Mouse (Mus musculus): ENCODE results near the gene Nop10. TPM values are rescaled to one million over a fixed set of nuclear protein-coding genes. Genes with fewer than 3 reads are reported as not detected.

Gene Nop10
- polyA plus RNA-seq, 1 experiment from 2014 or later, result 180 TPM

DNA sequence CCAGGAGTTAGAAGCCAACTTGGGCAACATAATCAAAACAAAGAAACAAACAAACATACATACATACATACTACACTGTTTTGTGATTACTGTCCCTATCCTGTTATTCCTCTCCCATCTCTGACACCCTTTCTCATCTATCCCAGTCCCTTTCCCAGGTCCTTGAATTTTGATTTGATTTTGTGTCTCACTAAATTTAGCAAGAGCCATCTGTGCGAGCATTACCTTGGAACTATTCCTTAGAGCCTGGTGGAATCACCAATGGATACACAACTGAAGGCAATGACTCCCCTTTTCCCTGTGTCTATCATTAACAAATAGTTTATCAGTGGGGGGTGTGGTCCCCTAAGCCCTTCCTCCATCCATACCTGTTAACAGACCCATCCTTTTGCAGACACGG is 31.1 kb downstream of the Nop10 start:
- Histone ChIP-seq H3K4me2 (no peak overlapping the region), H3K9ac (no peak overlapping the region), H3K27me3 (no peaks in the 10 kb centered on the region), H3K27ac (replicated peaks) (no peak overlapping the region), H3K4me1 (replicated peaks) (no peaks in the 10 kb centered on the region), H3K9me3 (no peaks in the 10 kb centered on the region), H3K36me3 (no peaks in the 10 kb centered on the region), H3K4me3 (no peak overlapping the region)
- ATAC-seq (ENCODE audit: low FRiP score, low read depth), result no peak
- 93% methylated on average over 2 of the region's 2 CpGs for WGBS

DNA sequence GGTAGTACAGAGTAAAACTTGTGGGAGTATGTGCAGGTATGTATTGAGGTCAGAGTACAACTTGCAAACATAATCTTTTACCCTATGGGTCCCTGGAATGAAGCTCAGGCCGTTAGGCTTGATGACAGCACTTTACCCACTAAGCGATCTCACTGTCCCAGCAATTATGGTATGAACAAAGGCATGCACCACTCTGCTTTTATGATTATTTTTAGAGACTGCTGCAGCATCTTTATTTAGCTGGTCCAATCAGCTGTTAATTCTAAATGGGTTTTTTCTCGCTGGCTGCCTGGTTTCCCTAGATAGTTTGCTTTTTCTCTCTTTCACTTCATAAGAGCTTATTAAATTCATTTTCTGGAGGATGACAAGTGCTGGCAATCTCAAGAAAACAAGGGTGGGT is 34.5 kb downstream of the Nop10 start:
- H3K9ac ChIP-seq, result no peak overlapping the region
- H3K36me3 ChIP-seq, result no peaks in the 10 kb centered on the region
- H3K9me3 ChIP-seq, result no peaks in the 10 kb centered on the region
- 68% methylated on average over 3 of the region's 3 CpGs for WGBS
- H3K4me1 ChIP-seq (replicated peaks), result no peaks in the 10 kb centered on the region
- H3K27me3 ChIP-seq, result no peaks in the 10 kb centered on the region
- no peak for ATAC-seq (ENCODE audit: low FRiP score, low read depth)
- H3K27ac ChIP-seq (replicated peaks), result peak overlapping the region; percentile 20; the same call in 1 of the 2 replicates
- H3K4me3 ChIP-seq, result no peak overlapping the region
- H3K4me2 ChIP-seq, result no peak overlapping the region

DNA sequence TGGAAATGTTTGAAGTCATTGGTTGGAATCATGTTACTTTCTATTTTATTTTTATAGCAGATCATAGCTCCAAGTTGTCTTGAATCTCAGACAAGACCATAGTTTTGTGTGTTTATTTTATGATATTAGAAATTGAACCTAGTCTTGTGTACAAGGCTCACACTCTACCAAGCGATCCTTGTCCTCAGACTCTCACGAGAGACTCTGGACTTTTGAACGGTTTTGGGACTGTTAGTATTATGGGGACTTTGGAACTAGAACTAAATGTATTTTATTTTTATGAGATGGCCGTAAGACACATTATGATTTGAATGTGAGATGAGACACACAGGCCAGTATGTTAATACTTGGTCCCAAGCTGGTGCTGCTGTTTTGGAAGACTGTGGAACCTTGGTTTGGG is 36.5 kb downstream of the Nop10 start:
- H3K9me3 ChIP-seq, result no peaks in the 10 kb centered on the region
- H3K36me3 ChIP-seq, result no peaks in the 10 kb centered on the region
- no peak for ATAC-seq (ENCODE audit: low FRiP score, low read depth)
- H3K4me2 ChIP-seq, result no peak overlapping the region
- H3K27ac ChIP-seq (replicated peaks), result no peak overlapping the region
- H3K9ac ChIP-seq, result no peak overlapping the region
- H3K27me3 ChIP-seq, result no peaks in the 10 kb centered on the region
- no peak overlapping the region for H3K4me3 ChIP-seq
- no peaks in the 10 kb centered on the region for H3K4me1 ChIP-seq (replicated peaks)
- 96% methylated on average over 4 of the region's 4 CpGs for WGBS

GRCm38 (mm10) chr2:112308671-112309070 is 46.9 kb downstream of the Nop10 start:
- ATAC-seq (ENCODE audit: low FRiP score, low read depth), result no peak
- Histone ChIP-seq H3K4me1 (replicated peaks) (no peaks in the 10 kb centered on the region), H3K9me3 (no peaks in the 10 kb centered on the region), H3K27ac (replicated peaks) (no peak overlapping the region), H3K4me3 (no peak overlapping the region), H3K9ac (no peak overlapping the region), H3K4me2 (no peak overlapping the region), H3K36me3 (no peaks in the 10 kb centered on the region), H3K27me3 (no peaks in the 10 kb centered on the region)
- WGBS, result 91% methylated on average over 3 of the region's 3 CpGs

- H3K9me3 ChIP-seq, result no peaks in the 10 kb centered on the region
- H3K9ac ChIP-seq, result no peak overlapping the region
- H3K27me3 ChIP-seq, result no peaks in the 10 kb centered on the region
- 68% methylated on average over 10 of the region's 10 CpGs for WGBS
- no peaks in the 10 kb centered on the region for H3K4me1 ChIP-seq (replicated peaks)
- ATAC-seq (ENCODE audit: low FRiP score, low read depth), result no peak
- no peak overlapping the region for H3K4me2 ChIP-seq
- no peak overlapping the region for H3K4me3 ChIP-seq
- H3K27ac ChIP-seq (replicated peaks), result no peak overlapping the region
- no peaks in the 10 kb centered on the region for H3K36me3 ChIP-seq
Observed at GRCm38 (mm10) chr2:112309161-112309600, 47.5 kb downstream of the Nop10 start.

Other genes with a start within 250 kb of the Nop10 start
- not detected in 2 replicates for gene Olfr1310, start 249.2 kb upstream of the Nop10 start, polyA plus RNA-seq (2015; fragmentation: Nextera tagmentation; extraction: Ambion mirVana)
- not detected in 2 replicates for gene Olfr1311, start 237.5 kb upstream of the Nop10 start, polyA plus RNA-seq (2015; fragmentation: Nextera tagmentation; extraction: Ambion mirVana)
- gene Olfr1312, start 211.7 kb upstream of the Nop10 start, polyA plus RNA-seq (2015; fragmentation: Nextera tagmentation; extraction: Ambion mirVana), result not detected in 2 replicates
- gene Olfr1313, start 184.1 kb upstream of the Nop10 start, polyA plus RNA-seq (2015; fragmentation: Nextera tagmentation; extraction: Ambion mirVana), result not detected in 2 replicates
- 0.05 TPM in 1 of 2 replicates, not detected in the other for gene Olfr1314, start 165.1 kb upstream of the Nop10 start, polyA plus RNA-seq (2015; fragmentation: Nextera tagmentation; extraction: Ambion mirVana)
- gene Olfr1315-ps1, start 146.5 kb upstream of the Nop10 start, polyA plus RNA-seq (2015; fragmentation: Nextera tagmentation; extraction: Ambion mirVana), result not detected in 2 replicates
- not detected in 2 replicates for gene Olfr1316, start 126.9 kb upstream of the Nop10 start, polyA plus RNA-seq (2015; fragmentation: Nextera tagmentation; extraction: Ambion mirVana)
- not detected in 2 replicates for gene Olfr1317, start 121.6 kb upstream of the Nop10 start, polyA plus RNA-seq (2015; fragmentation: Nextera tagmentation; extraction: Ambion mirVana)
- 0.07 and 0.16 TPM in 2 replicates for gene Olfr1318, start 107.7 kb upstream of the Nop10 start, polyA plus RNA-seq (2015; fragmentation: Nextera tagmentation; extraction: Ambion mirVana)
- gene Lpcat4, start 22.5 kb upstream of the Nop10 start, polyA plus RNA-seq (2015; fragmentation: Nextera tagmentation; extraction: Ambion mirVana), result 24.4 and 27.4 TPM in 2 replicates
- 0.04 and 0.05 TPM in 2 replicates for gene Nutm1, start 2.6 kb upstream of the Nop10 start, polyA plus RNA-seq (2015; fragmentation: Nextera tagmentation; extraction: Ambion mirVana)
- 16.4 and 16.9 TPM in 2 replicates for gene Slc12a6, start 3.9 kb downstream of the Nop10 start, polyA plus RNA-seq (2015; fragmentation: Nextera tagmentation; extraction: Ambion mirVana)
- not detected in 2 replicates for gene Gm21985, start 4.4 kb downstream of the Nop10 start, polyA plus RNA-seq (2015; fragmentation: Nextera tagmentation; extraction: Ambion mirVana)
- 198 and 201 TPM in 2 replicates for gene Emc4, start 106.1 kb downstream of the Nop10 start, polyA plus RNA-seq (2015; fragmentation: Nextera tagmentation; extraction: Ambion mirVana)
- gene Katnbl1, start 117.3 kb downstream of the Nop10 start, polyA plus RNA-seq (2015; fragmentation: Nextera tagmentation; extraction: Ambion mirVana), result 29.8 and 30.6 TPM in 2 replicates
- 22.1 and 22.9 TPM in 2 replicates for gene Emc7, start 193.1 kb downstream of the Nop10 start, polyA plus RNA-seq (2015; fragmentation: Nextera tagmentation; extraction: Ambion mirVana)
- 0.84 and 0.93 TPM in 2 replicates for gene Chrm5, start 218.8 kb downstream of the Nop10 start, polyA plus RNA-seq (2015; fragmentation: Nextera tagmentation; extraction: Ambion mirVana)
- gene Aven, start 231.0 kb downstream of the Nop10 start, polyA plus RNA-seq (2015; fragmentation: Nextera tagmentation; extraction: Ambion mirVana), result 3.9 and 4.4 TPM in 2 replicates

Measured in hindbrain, embryonic 15.5 days (tissue).